In genomic region chr6:92609682-92610235, GRCm38 (mm10) we compare ENCODE assay signal across 10 mouse cellular contexts.
A peak's percentile ranks its signal among the peaks of the same experiment; 100 is the strongest.
DNase-seq lines count a peak whose midpoint lies in the region; ATAC-seq and TF ChIP-seq lines count a peak whose summit lies in the region.
"Had no signal": no experiment of that assay in that cellular context is flagged by ENCODE, and none has a peak within 500 bp of the region (broad histone marks: within the 10 kb centered on the region; RNA-seq: fewer than 3 reads in every experiment).

No protein-coding gene starts in this region.

- intact Hi-C loops in gastrocnemius, adult 2 months (cut with DNase I): no loop called here

- H3K4me1 ChIP-seq in limb, embryonic 14.5 days (ENCODE audit: control insufficient read depth, insufficient read depth, low read length): peaks cover 22% of the 10 kb centered on the region; the same call in 1 of the 2 replicates
- peaks cover 40% of the 10 kb centered on the region for H3K4me1 ChIP-seq in limb, embryonic 10.5 days
- peaks cover 39% of the 10 kb centered on the region for H3K4me1 ChIP-seq in embryonic facial prominence, embryonic 10.5 days
- H3K4me1 ChIP-seq in heart, embryonic 14.5 days (ENCODE audit: control insufficient read depth in 2 of 2, insufficient read depth in 2 of 2, low read length in 2 of 2): peaks cover 13 to 22% of the 10 kb centered on the region in 2 experiments
- H3K4me1 ChIP-seq: midbrain, embryonic 12.5 days had no signal

- WGBS in limb, embryonic 14.5 days: 28% methylated on average over 9 of the region's 9 CpGs
- 31% methylated on average over 9 of the region's 9 CpGs for WGBS in limb, embryonic 10.5 days
- 41% methylated on average over 9 of the region's 9 CpGs for WGBS in embryonic facial prominence, embryonic 10.5 days
- WGBS in heart, embryonic 14.5 days: 24% methylated on average over 9 of the region's 9 CpGs

- no peak for TF ChIP-seq CTCF in gastrocnemius, adult 2 months (IDR thresholded peaks at IDR 0.05)

- no peak overlapping the region for H3K4me2 ChIP-seq in limb, embryonic 14.5 days (replicated peaks; ENCODE audit: low read depth, low read length, severe bottlenecking)
- H3K4me2 ChIP-seq in heart, embryonic 14.5 days (ENCODE audit: low read length): peak overlapping the region; percentile 7; the same call in 1 of the 2 replicates
- H3K4me2 ChIP-seq: midbrain, embryonic 12.5 days had no signal

- ATAC-seq in limb, embryonic 14.5 days (ENCODE audit: low FRiP score, low read depth): no peak
- ATAC-seq in heart, embryonic 14.5 days (ENCODE audit: insufficient number of reproducible peaks, insufficient read depth, low FRiP score, low read depth): no peak

- H3K36me3 ChIP-seq in limb, embryonic 14.5 days (ENCODE audit: control insufficient read depth, insufficient read depth, low read length): no peaks in the 10 kb centered on the region
- H3K36me3 ChIP-seq in limb, embryonic 10.5 days: no peaks in the 10 kb centered on the region
- no peaks in the 10 kb centered on the region for H3K36me3 ChIP-seq in embryonic facial prominence, embryonic 10.5 days (replicated peaks)
- H3K36me3 ChIP-seq in heart, embryonic 14.5 days (ENCODE audit: control insufficient read depth, insufficient read depth, low read length): no peaks in the 10 kb centered on the region
- H3K36me3 ChIP-seq: midbrain, embryonic 12.5 days had no signal

- no peak for TF ChIP-seq POLR2A in limb, embryonic 14.5 days (IDR thresholded peaks at IDR 0.05; ENCODE audit: borderline replicate concordance, extremely low read depth, insufficient read depth, insufficient read length)

- no peak overlapping the region for H3K27ac ChIP-seq in limb, embryonic 14.5 days (replicated peaks; ENCODE audit: low read depth, low read length)
- no peak overlapping the region for H3K27ac ChIP-seq in limb, embryonic 10.5 days
- 0 out of 2 replicates have a peak overlapping the region, but pooled peaks have one; percentile 54 for H3K27ac ChIP-seq in embryonic facial prominence, embryonic 10.5 days (replicated peaks)
- H3K27ac ChIP-seq in heart, embryonic 14.5 days (replicated peaks in 1 of 2; ENCODE audit: control insufficient read depth in 1 of 2, insufficient read depth in 1 of 2, low read depth in 2 of 2, low read length in 2 of 2): peak overlapping the region; percentile 73 to 81
- H3K27ac ChIP-seq in gastrocnemius, adult 2 months: no peak overlapping the region
- H3K27ac ChIP-seq: midbrain, embryonic 12.5 days had no signal

- no peaks in the 10 kb centered on the region for H3K9me3 ChIP-seq in limb, embryonic 14.5 days (ENCODE audit: control insufficient read depth, low read length)
- H3K9me3 ChIP-seq in limb, embryonic 10.5 days (replicated peaks): no peaks in the 10 kb centered on the region
- no peaks in the 10 kb centered on the region for H3K9me3 ChIP-seq in embryonic facial prominence, embryonic 10.5 days
- no peaks in the 10 kb centered on the region for H3K9me3 ChIP-seq in heart, embryonic 14.5 days (ENCODE audit: control insufficient read depth, low read length)
- H3K9me3 ChIP-seq: midbrain, embryonic 12.5 days had no signal

- peak; percentile 71 for DNase-seq in limb, embryonic 14.5 days (ENCODE audit: low spot score)
- DNase-seq in limb, embryonic 10.5 days (ENCODE audit: low spot score): no peak
- DNase-seq in embryonic facial prominence, embryonic 10.5 days (ENCODE audit: low spot score): peak; percentile 35
- peak; percentile 38 for DNase-seq in lung, postnatal 36 days
- DNase-seq in adrenal gland, postnatal 14 days: no peak
- DNase-seq in gastrocnemius, adult 2 months: no peak
- no peak for DNase-seq in thymus, postnatal 10 days (ENCODE audit: low spot score in 2 of 2)
- DNase-seq: gastrocnemius, postnatal 10 days had no signal

- H3K4me3 ChIP-seq in limb, embryonic 14.5 days (replicated peaks; ENCODE audit: low read length): no peak overlapping the region
- no peak overlapping the region for H3K4me3 ChIP-seq in limb, embryonic 10.5 days
- no peak overlapping the region for H3K4me3 ChIP-seq in embryonic facial prominence, embryonic 10.5 days
- no peak overlapping the region for H3K4me3 ChIP-seq in heart, embryonic 14.5 days (ENCODE audit: control insufficient read depth in 1 of 2, insufficient read depth in 1 of 2, low read depth in 1 of 2, low read length in 2 of 2)
- H3K4me3 ChIP-seq in gastrocnemius, adult 2 months: no peak overlapping the region
- H3K4me3 ChIP-seq: midbrain, embryonic 12.5 days had no signal

- H3K9ac ChIP-seq in limb, embryonic 14.5 days (ENCODE audit: low read depth, low read length, severe bottlenecking): no peak overlapping the region
- no peak overlapping the region; the same call in 1 of the 2 replicates for H3K9ac ChIP-seq in heart, embryonic 14.5 days (ENCODE audit: low read length)
- H3K9ac ChIP-seq: midbrain, embryonic 12.5 days had no signal

- H3K27me3 ChIP-seq in limb, embryonic 14.5 days (ENCODE audit: control insufficient read depth, insufficient read depth, low read length): no peaks in the 10 kb centered on the region
- H3K27me3 ChIP-seq in limb, embryonic 10.5 days (ENCODE audit: low read depth, poor library complexity, severe bottlenecking): no peaks in the 10 kb centered on the region
- H3K27me3 ChIP-seq in embryonic facial prominence, embryonic 10.5 days (replicated peaks; ENCODE audit: low read depth, poor library complexity, severe bottlenecking): no peaks in the 10 kb centered on the region
- H3K27me3 ChIP-seq in heart, embryonic 14.5 days (ENCODE audit: control insufficient read depth, insufficient read depth, low read length): no peaks in the 10 kb centered on the region
- H3K27me3 ChIP-seq: midbrain, embryonic 12.5 days had no signal

Comparison
In these comparisons a context has a peak if more than half of its experiments do, and no peak if none do; other contexts are left out.
1. DNase-seq: peak in limb, embryonic 14.5 days (single experiment), embryonic facial prominence, embryonic 10.5 days (single experiment) and lung, postnatal 36 days (single experiment); none in limb, embryonic 10.5 days (single experiment), adrenal gland, postnatal 14 days (single experiment), gastrocnemius, adult 2 months (single experiment) and thymus, postnatal 10 days (0 of 2).
2. H3K27ac ChIP-seq: peak in embryonic facial prominence, embryonic 10.5 days (single experiment) and heart, embryonic 14.5 days (2 of 2); none in limb, embryonic 14.5 days (single experiment), limb, embryonic 10.5 days (single experiment) and gastrocnemius, adult 2 months (single experiment).